Mouse (Mus musculus) CH12.LX (cell line): ENCODE results near the gene Syt1.

Experiments used
- CTCF ChIP-seq, 2 experiments: IDR thresholded peaks in 1 of 2; conservative IDR thresholded peaks in 1 of 2; 2 replicates each; pipeline ENCODE4 v1.5.1; 2011 to 2012; ENCODE audit warnings: low read depth in 2 of 2, low read length in 2 of 2, improper control_type of control experiment in 1 of 2, inconsistent platforms in 1 of 2, mild to moderate bottlenecking in 1 of 2, moderate library complexity in 1 of 2
- KAT2A ChIP-seq: IDR thresholded peaks from 2 replicates; pipeline ENCODE4 v1.6.1; 2012; ENCODE audit warnings: low read length, improper control_type of control experiment, inconsistent platforms; ENCODE audit not compliant: insufficient replicate concordance
- MAFK ChIP-seq: IDR thresholded peaks from 2 replicates; pipeline ENCODE4 v1.6.1; 2011; ENCODE audit warnings: low read length, improper control_type of control experiment; ENCODE audit not compliant: insufficient replicate concordance
- MXI1 ChIP-seq: IDR thresholded peaks from 2 replicates; pipeline ENCODE4 v1.6.1; 2011; ENCODE audit warnings: mild to moderate bottlenecking, low read depth, low read length, improper control_type of control experiment
- SMC3 ChIP-seq: IDR thresholded peaks from 2 replicates; pipeline ENCODE4 v1.6.1; 2011; ENCODE audit warnings: low read depth, low read length, improper control_type of control experiment
- ZKSCAN1 ChIP-seq: IDR thresholded peaks from 2 replicates; pipeline ENCODE4 v1.6.1; 2012; ENCODE audit warnings: low read depth, inconsistent platforms, low read length, improper control_type of control experiment, borderline replicate concordance
- ZMIZ1 ChIP-seq: IDR thresholded peaks from 2 replicates; pipeline ENCODE4 v1.6.1; 2012; ENCODE audit warnings: low read depth, mild to moderate bottlenecking, inconsistent platforms, low read length, improper control_type of control experiment

GRCm38 (mm10) chr10:108763722-108764121 lies 247.1 kb downstream of the Syt1 start:
- TF ChIP-seq CTCF (conservative IDR thresholded peaks at IDR 0.05 in 1 of 2, IDR thresholded peaks at IDR 0.05 in 1 of 2; ENCODE audit: low read depth in 2 of 2, low read length in 2 of 2) (no peak), SMC3 (no peak), MAFK (no peak), KAT2A (no peak), ZMIZ1 (no peak), ZKSCAN1 (no peak), MXI1 (no peak)
